Mouse (Mus musculus): ENCODE data around the gene Vmn2r46. TPM values are rescaled to one million over a fixed set of nuclear protein-coding genes. Genes with fewer than 3 reads are reported as not detected.

Vmn2r46 gene
- polyA plus RNA-seq (2012; rRNA removed; ENCODE audit: low replicate concordance) = not detected in 2 replicates

GRCm38 (mm10) chr7:9770471-9770870 lies at the start of gene Vmn2r46:
Gene Vmn2r46, minus strand, starts transcription at chr7:9770571.

Other genes starting within 250 kb of the Vmn2r46 start
- gene Vmn2r47, start 70.8 kb upstream of the Vmn2r46 start, polyA plus RNA-seq (2012; rRNA removed; ENCODE audit: low replicate concordance) = not detected in 2 replicates
- gene Vmn2r48, start 183.0 kb upstream of the Vmn2r46 start, polyA plus RNA-seq (2012; rRNA removed; ENCODE audit: low replicate concordance) = not detected in 2 replicates
- gene Vmn2r49, start 221.7 kb upstream of the Vmn2r46 start, polyA plus RNA-seq (2012; rRNA removed; ENCODE audit: low replicate concordance) = not detected in 2 replicates